Mouse (Mus musculus): Measurements from ENCODE around the gene Cntnap5c.
"Not testable (repeated sequence)": the region's sequence is repeated elsewhere in the genome, so short reads cannot be mapped to it uniquely, and the experiment has no call there.

Cntnap5c gene

DNA sequence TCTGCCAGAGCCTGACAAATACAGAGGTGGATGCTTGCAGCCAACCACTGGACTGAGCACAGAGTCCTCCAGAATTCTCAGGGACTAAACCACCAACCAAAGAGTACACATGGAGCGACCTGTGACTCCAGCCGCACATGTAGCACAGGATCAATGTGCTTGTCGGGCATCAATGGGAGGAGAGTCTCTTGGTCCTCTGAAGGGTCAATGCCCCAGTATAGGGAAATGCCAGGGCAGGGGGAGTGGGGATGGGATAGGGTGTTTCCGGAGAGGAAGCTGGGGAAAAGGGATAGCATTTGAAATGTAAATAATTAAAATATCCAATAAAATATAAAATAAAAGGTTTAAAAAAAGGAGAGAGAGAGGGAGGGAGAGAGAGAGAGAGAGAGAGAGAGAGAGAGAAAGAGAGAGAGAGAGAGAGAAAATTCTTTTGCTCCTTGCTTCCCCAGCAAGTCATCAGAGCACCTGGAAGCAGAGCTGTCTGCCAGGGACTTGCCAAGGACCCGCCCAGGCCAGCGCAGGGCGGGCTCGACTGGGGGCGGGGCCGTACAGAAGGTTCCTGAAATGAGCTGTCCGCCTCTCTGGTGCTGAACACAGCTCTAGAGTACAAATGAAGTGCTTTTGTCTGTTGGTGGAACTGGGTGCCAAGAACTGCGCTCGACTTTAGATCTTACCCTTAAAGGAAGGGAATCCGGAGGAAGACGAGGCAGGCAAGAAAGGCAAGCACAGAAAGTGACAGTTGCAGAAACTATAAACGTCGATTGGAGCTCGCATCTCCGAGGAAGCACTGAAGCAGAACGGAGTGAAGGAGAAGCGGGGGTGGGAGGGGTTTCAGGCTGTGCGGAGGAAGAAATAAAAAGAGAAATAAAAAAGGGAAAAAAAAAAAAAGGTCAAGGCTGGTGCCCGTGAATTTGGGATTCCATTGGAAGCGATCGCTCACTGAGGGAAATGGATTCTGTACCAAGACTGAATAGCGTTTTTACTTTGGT is at the start of gene Cntnap5c:
TSS of gene Cntnap5c (plus strand) at position 949 of the 989 bp plus-strand sequence.
- peak; percentile 5 to 29 for DNase-seq (ENCODE audit: low spot score in 2 of 2)

DNA sequence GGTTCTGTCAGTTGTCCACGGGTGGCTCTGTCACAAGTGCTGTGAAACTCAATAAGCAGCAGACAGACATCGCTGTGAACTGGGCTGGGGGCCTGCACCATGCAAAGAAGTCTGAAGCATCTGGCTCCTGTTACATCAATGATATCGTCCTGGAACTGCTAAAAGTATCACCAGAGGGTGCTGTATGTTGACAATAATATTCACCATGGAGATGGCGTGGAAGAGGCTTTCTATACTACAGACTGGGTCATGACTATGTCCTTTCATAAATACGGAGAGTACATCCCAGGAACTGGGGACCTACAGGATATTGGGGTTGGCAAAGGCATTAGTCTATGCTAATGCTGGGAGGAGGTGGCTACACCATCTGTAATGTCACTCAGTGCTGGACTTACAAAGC is 27.3 kb upstream of the Cntnap5c start, which contains the start of gene Gm21834:
TSS of gene Gm21834 (minus strand) at position 101 of the 400 bp plus-strand sequence.
- no peak for DNase-seq (ENCODE audit: low spot score in 2 of 2)

DNA sequence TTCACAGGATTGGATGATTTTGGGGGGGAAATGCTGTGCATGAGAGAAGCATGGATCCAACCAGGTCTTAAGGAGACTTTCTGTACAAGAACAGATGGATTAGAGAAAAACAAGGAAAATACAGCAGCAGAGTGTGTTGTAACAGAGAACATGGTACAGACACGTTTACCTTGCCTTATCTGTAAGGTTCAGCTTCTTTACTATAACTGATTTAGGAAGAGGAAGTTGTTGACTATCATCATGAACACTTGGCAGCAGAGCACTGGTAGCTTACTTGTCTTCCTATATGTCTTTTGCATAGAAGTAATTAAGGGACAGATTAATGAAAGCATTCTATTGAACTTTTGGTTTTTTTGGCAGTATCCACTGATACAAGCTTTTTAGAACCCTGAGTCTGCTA is 11.3 kb upstream of the Cntnap5c start:
- no peak for DNase-seq (ENCODE audit: low spot score in 2 of 2)

DNA sequence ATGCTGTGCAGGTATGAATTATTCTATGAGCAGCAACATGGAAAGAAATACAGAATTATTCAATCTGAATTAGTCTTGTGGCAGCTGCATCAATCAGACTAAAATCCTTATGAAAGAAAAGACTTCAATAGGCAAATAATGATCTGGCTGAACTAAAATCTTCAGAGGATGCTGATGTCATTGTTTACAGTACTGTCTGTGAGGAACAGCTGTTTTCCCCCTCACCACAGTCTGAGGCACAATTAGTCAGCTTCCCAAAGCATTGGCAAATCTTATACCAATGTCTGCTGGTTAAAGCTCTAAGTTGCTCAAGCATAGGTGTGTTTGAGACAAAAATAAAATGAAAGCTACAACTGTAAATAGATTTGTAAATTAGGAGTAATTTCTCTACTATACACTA is 2.1 kb upstream of the Cntnap5c start:
- DNase-seq (ENCODE audit: low spot score in 2 of 2), result no peak

DNA sequence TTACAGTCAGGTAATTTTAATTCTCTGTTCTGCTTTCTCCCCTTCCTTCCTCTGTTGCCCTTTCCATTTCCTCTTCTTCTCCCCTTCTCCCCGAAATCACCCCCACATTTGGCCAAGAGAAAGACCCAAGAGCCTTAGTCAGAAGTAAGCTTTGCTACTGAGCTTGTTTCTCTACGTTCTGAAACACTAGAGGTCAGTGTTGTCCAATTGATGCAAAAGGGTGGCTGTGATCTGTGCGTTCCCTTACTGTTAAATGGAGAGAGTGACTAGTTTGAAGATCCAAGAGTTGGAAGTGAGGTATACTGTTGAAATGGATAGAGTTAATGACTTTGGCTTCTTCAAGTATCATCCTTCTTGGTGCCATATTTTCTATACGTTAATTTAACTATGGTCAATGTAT is 1.5 kb downstream of the Cntnap5c start:
- peak in 1 of 2 experiments; percentile 28 for DNase-seq (ENCODE audit: low spot score in 2 of 2)

DNA sequence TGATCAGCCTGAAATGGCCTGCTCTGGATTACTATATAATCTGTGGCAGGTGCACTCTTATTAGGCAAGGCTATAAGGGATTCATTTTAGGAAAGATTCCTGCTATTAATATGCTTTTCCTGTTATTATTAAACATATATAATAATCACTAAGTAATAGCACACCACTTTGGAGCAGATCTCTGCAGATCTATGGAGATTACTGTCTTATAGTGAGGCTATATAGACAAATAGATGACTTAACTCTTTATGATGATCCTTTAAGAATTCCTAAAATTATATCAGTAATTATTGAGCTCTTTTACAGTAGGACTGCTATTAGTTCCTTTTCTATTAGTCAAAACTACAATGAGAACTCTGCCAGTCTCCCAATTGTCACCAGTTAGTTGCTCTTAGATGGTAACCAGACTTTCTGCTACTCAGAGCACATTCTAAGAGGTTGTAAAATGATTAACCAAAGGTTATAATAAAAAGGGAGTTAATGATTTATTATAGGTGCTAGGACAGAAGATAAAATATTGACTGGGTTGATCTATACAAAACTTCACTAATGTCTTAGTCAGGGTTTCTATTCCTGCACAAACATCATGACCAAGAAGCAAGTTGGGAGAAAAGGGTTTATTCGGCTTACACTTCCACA is 18.9 kb downstream of the Cntnap5c start:
- DNase-seq (ENCODE audit: low spot score in 2 of 2), result no peak

DNA sequence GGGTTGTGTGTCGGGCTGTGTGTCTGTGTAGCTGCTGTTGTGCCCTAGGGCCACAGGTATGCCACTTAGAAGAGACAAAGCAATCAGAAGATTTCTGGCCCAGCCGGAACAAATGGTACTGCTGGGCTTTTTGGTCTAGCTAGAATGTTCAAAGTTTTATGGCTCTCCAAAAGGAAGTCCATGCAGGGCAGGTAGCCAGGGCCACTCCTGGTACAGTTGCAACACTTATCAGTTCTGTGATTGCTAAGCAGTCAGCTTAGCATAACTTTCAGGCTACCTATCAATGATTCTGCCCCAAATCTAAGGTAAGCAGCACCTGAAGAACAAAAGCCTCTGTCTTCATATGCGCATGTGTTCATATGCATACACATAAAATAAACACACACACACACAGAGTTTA is 26.0 kb downstream of the Cntnap5c start:
- DNase-seq (ENCODE audit: low spot score in 2 of 2), result no peak

DNA sequence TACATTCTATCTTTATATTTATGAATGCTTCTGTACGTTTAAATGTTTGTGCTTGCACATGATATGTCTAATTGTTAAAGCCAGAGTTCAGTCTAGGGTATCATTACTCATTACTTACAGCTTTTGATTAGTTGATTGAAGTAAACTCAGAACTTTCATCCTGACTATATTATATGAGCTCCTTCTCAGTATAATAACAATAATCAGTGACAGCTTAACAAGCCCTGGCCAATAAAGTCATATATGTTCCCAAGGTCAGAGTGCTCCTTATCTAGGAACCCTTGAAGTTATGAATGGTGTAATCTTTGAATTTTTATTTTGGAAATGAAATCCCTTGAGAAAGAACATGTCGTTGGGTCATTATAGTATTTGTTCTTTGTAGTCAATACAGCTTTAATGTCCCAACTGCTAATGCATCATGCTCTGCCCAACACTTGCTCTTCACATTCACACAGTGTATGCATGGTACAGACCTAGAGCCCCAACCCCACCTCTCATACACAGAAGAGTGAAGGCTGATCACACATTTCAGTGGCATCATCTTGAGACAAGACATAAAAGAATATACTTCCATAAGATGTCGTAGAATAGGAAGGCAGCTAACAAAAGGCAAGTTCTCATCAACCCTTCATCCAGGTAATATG is 27.4 kb downstream of the Cntnap5c start:
- no peak for DNase-seq (ENCODE audit: low spot score in 2 of 2)

DNA sequence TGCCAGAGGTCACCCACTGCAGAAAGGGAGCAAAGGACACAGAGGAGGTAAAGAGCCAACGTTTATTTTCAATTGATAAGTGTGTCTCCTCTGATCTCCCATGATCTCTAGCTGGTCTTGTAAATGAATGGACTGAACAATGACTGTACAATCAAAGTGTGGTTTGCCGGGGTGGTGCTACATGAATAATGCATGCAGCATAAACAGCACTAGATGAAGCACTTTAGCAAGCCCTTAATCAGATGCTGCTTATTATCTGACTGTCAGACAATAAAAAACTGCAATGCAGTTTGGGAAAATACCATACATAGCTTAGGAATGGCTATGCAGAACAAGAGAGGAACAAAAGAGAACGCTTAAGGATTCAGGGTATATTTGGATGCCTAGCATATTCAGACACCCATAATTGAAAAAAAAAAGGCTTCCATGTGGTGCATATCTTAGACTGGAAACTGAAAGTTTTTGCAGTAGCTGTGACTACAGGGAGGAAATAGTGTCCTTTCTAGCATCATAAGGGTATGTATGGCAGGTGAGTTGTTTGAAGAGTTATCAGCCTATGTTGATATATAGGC is 30.1 kb downstream of the Cntnap5c start:
- no peak for DNase-seq (ENCODE audit: low spot score in 2 of 2)

DNA sequence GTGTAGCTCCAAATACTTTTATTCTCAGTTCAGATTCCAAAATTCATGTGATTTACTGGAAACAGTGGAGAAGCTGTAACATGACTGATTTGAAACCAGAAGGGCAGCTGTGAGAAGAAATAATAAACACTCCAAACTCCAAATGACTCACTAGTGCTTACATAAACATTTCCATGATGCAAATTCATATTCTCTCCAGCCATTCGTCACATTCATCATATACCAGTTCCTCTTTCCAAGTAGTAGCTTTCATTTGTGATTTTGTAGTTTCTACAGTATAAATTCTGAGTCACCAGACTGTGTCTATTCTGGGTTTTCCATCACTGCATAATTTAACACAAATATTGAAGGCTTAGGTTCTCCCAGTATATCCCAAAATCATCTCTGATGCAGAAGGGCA is 31.8 kb downstream of the Cntnap5c start:
- DNase-seq (ENCODE audit: low spot score in 2 of 2), result no peak

DNA sequence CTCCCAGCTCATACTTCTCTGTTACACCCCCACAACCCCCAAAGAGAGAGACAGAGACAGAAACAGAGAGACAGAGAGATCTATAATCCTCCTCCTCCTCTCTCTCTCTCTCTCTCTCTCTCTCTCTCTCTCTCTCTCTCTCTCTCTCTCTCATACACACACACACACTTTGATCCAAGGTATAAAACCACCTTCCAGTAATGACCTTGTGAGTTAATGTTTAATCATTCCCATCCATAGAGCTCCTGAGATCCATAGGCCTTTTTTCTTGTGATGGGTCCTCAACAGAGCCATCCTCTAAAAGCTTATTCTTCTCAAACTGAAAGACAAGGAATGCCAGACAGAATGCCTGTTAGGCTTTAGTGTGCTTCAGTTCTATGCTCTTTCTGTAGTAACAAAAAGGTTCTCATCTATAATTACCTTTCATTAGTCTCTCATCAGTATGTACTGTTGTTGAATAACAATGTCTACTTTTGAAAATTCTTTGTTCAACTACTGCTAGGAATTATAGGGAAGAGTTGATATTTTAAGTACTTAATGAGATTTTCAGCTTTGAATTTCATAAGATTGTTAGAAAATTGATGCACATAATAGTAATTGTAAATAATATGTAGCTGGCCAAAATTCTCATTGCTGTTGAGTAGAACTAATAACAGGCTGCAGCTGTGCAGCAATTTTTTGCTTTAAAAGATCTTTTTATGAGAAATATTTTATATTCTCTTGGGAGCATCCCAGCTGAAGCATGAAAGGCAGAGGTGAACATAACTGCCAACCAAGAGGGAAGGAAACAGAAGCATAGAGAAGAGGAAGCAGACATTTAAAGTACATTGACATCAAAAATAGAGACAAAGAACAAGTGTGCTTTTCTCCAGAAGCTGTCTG is 68.0 kb downstream of the Cntnap5c start:
- no peak for DNase-seq (ENCODE audit: low spot score in 2 of 2)

DNA sequence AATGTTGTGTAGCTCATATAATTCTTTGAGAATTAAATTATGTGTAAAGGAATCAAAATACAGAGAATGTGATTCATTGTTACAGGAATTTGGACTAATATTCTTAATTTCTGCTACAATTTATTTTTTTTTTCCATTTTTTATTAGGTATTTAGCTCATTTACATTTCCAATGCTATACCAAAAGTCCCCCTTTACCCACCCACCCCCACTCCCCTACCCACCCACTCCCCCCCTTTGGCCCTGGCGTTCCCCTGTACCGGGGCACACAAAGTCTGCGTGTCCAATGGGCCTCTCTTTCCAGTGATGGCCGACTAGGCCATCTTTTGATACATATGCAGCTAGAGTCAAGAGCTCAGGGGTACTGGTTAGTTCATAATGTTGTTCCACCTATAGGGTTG is 86.4 kb downstream of the Cntnap5c start:
- not testable (repeated sequence) for DNase-seq (ENCODE audit: low spot score in 2 of 2)

DNA sequence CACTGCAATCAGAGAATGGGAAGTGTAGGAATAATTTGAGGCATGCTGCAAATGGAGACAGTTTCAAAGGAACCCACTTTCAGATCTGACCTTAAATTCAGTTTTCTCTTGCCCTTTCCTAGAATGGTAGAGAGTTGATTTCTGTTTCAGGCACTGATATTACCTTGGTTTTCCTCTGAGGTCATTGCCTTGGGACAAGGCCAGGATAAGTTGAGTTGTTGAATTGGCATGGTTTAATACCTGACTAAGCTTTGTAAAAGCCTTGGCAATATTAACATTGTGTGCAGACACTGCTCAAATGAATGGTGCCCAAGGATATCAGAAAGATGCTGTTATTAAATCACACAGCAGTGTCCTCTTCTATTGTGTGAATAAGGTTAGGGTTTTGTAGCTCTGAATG is 96.6 kb downstream of the Cntnap5c start:
- no peak for DNase-seq (ENCODE audit: low spot score in 2 of 2)

DNA sequence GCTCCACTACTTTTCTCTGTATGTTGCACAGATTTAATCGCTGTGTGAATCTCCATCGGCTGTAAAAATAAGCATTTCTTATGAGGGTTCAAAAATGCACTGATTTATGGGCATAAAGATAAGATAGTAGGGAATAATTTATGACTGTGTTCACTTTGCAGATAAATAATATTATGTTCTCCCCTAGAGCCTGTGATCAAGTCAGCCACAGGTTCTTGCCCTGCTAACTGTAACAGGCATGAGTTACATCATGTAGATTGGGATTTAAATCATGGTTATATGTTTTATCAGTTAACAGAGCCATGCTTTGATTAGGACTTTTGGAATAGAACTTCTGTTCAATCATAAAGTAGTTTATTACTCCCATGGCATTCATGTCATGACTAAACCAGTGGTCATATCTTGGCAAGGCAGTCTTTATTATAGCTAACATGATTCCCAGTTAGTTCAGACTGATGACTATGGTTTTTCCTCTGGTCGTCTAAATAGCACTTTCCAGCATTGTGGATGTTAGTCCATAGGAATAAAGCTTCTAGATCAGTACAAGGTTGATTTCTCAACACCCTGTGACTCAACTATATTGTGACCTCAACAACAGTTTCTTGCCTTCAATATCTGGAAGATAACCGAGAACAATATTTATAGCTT is 118.5 kb downstream of the Cntnap5c start:
- no peak for DNase-seq (ENCODE audit: low spot score in 2 of 2)

DNA sequence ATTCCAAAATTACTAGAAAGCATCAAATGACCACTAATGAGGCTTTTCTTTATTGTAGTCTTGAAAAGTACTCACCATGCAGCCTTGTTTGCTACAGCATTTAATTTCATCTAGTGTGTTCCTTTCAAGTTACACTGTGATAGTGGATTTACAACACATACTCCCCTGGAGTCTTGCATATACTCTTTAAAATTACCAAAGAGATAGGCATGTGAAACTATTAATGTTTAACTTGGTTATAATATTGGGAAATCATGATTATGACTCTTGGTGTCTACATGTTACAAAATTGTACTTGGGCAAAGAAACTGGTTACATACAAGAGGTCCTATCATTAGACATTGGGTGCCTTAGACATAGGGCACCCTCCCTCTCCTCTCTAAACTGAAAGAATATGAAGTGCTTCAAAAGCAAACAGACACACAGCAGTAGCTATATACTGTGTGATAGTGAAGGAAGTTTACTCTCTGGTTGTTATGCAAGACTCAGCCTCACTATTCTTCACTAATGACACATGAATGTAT is 142.5 kb downstream of the Cntnap5c start:
- DNase-seq (ENCODE audit: low spot score in 2 of 2), result no peak

DNA sequence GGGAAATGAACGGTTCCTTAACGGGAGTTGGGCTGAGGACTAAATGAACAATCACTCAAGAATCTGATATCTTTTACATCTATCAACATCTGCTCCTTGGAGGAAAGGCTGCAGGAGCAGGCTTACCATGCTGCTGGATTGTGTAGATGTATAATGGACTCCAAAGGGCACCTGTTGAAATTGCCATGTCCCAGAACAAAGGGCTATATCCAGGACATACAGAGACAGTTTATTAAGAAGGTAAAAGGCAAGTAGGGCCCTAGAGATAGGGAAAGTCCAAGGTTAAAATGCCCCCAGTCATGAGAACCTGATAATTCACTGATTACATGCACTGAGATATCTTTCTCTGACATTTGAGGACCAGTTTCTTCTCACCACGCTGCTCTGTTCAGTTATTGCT is 214.9 kb downstream of the Cntnap5c start:
- no peak for DNase-seq (ENCODE audit: low spot score in 2 of 2)

DNA sequence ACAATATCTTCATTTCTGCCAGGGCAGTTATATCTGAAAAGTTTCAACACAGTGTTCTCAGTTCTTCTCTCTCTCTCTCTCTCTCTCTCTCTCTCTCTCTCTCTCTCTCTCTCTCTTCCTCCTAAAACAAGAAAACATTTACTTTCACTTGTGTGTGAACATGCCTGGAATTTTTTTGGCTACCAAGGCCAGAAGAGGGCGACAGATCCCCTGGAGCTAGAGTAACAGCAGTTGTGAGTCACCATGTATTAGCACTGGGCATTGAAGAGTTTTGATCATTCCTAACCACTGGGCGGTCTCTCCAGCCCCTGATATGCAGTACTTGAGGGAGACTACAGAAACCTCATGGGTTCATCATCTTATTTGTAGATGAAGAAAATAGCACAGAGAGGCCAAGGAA is 219.1 kb downstream of the Cntnap5c start:
- no peak for DNase-seq (ENCODE audit: low spot score in 2 of 2)

DNA sequence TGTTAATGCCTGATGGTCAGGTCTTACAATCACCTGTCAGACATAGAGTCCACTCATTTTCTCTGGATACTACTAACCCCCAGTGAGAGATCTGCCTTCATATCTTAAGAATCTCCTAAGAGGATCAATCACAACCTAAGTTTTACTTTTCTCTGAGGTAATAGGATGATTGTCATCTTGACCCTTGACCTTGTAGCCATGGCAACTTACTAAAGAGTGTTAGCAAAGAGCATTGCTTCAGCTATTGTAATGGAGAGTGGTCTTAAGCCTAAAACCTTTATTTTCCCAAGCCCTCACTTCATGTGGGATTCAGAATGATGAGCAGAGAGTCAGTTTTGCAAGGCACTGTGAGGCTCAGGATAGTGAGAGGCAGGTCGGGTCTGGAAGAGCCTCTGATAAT is 227.1 kb downstream of the Cntnap5c start:
- no peak for DNase-seq (ENCODE audit: low spot score in 2 of 2)

DNA sequence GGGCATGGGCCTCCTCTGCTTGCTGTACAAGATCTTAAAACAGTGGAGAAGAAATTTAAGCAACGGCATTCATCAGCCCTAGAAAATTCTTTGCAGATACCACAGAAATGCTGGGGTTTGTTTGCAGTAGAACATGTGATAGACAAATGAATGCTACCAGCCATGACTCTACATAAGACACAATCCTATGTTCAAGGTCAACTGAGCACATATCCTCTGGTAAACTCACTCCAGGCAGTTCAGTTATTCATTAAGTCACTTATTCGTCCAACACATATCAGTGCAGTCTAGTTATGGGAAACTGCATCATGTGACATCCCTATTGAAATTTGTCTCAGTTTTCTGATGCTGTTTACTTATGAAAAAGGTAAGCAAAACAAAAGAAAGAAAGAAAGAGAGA is 229.7 kb downstream of the Cntnap5c start:
- no peak for DNase-seq (ENCODE audit: low spot score in 2 of 2)

DNA sequence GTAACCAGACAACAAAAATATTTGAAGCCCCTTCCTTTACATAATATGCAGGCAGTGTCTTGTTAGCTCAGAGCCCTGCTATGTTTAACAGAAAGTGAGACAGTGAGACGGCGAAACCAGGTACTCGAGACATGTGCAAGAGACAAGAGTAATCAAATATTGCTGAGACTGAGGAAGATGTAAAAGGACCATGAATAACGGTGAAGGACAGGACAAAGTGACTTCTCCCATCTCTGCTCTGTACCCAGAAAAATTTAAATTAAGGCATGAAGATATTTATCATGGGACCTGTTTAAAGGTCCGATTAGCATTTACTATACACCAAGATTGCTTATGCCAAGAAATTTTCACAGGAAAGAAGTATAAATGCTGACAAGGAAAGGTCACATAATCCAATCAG is 233.5 kb downstream of the Cntnap5c start:
- DNase-seq (ENCODE audit: low spot score in 2 of 2), result no peak
